Mouse (Mus musculus): Measurements from ENCODE around the gene Pold2. TPM values are rescaled to one million over a fixed set of nuclear protein-coding genes. Genes with fewer than 3 reads are reported as not detected.

Gene Pold2
- polyA plus RNA-seq, 2 experiments from 2014 or later: 29.7 to 67.2 TPM

Other genes with a start within 250 kb of the Pold2 start
- gene Mrps24, start 162.6 kb downstream of the Pold2 start, polyA plus RNA-seq (2017; shearing (Covaris generic)): 10 to 100 TPM; 39.0 to 47.3 TPM
- gene Urgcp, start 115.9 kb downstream of the Pold2 start, polyA plus RNA-seq (2017; shearing (Covaris generic)): 1 to 10 TPM; 5.2 to 9.1 TPM
- gene Dbnl, start 89.8 kb downstream of the Pold2 start, polyA plus RNA-seq (2017; shearing (Covaris generic)): 100 to 1,000 TPM; 121 to 155 TPM
- gene Pgam2, start 74.6 kb downstream of the Pold2 start, polyA plus RNA-seq (2017; shearing (Covaris generic)): 1 to 10 TPM in 1 of 2 experiments, not detected in 1; 3.0 TPM
- 10 to 100 TPM; 17.2 to 37.5 TPM for gene Polm, start 40.3 kb downstream of the Pold2 start, polyA plus RNA-seq (2017; shearing (Covaris generic))
- under 1 TPM; 0.35 to 0.51 TPM for gene Aebp1, start 16.3 kb downstream of the Pold2 start, polyA plus RNA-seq (2017; shearing (Covaris generic))
- not detected for gene Myl7, start 20.5 kb upstream of the Pold2 start, polyA plus RNA-seq (2017; shearing (Covaris generic))
- not detected for gene Gck, start 71.8 kb upstream of the Pold2 start, polyA plus RNA-seq (2017; shearing (Covaris generic))
- gene Ykt6, start 77.4 kb upstream of the Pold2 start, polyA plus RNA-seq (2017; shearing (Covaris generic)): 10 to 100 TPM; 28.1 to 31.5 TPM
- 10 to 100 TPM in 1 of 2 experiments, 1 to 10 TPM in 1; 4.2 to 19.3 TPM for gene Camk2b, start 188.1 kb upstream of the Pold2 start, polyA plus RNA-seq (2017; shearing (Covaris generic))